Mouse (Mus musculus) midbrain, embryonic 11.5 days (tissue): Measurements from ENCODE around the gene Dgat2l6. TPM values are rescaled to one million over a fixed set of nuclear protein-coding genes. Genes with fewer than 3 reads are reported as not detected.

Experiments
- ATAC-seq: fragments of 200-750 bp; cut with Nextera tagmentation; 2 replicates; pipeline ENCODE4 v1.8.0; 2017; ENCODE audit warnings: moderate TSS enrichment, moderate library complexity; ENCODE audit not compliant: low FRiP score
- DNase-seq: peaks from one replicate; pipeline ENCODE4 v3.0.0; 2015; ENCODE audit warnings: low spot score; ENCODE audit errors: missing footprints
- H3K27ac ChIP-seq: fragments of 300-500 bp; sonication (generic); 2 replicates; pipeline ENCODE4 v1.5.1; 2014; ENCODE audit warnings: low read depth, low read length
- H3K27me3 ChIP-seq: fragments of 300-500 bp; sonication (generic); 2 replicates; pipeline ENCODE4 v1.6.1; 2014; ENCODE audit warnings: mild to moderate bottlenecking, low read length, moderate library complexity, mixed read lengths; ENCODE audit not compliant: control insufficient read depth, insufficient read depth
- H3K36me3 ChIP-seq: fragments of 300-500 bp; sonication (generic); 2 replicates; pipeline ENCODE4 v1.6.1; 2014; ENCODE audit warnings: mild to moderate bottlenecking, low read length, moderate library complexity, mixed read lengths; ENCODE audit not compliant: control insufficient read depth, insufficient read depth
- H3K4me1 ChIP-seq: fragments of 300-500 bp; sonication (generic); 2 replicates; pipeline ENCODE4 v1.6.1; 2014; ENCODE audit warnings: low read length; ENCODE audit not compliant: control insufficient read depth, insufficient read depth
- H3K4me2 ChIP-seq: fragments of 300-500 bp; sonication (generic); 2 replicates; pipeline ENCODE4 v1.6.1; 2014; ENCODE audit warnings: mild to moderate bottlenecking, moderate library complexity
- H3K4me3 ChIP-seq: fragments of 300-500 bp; sonication (generic); 2 replicates; pipeline ENCODE4 v1.5.1; 2014; ENCODE audit warnings: low read depth, low read length
- H3K9ac ChIP-seq: fragments of 300-500 bp; sonication (generic); 2 replicates; pipeline ENCODE4 v1.6.1; 2014; ENCODE audit warnings: low read length
- H3K9me3 ChIP-seq: fragments of 300-500 bp; sonication (generic); 2 replicates; pipeline ENCODE4 v1.6.1; 2016; ENCODE audit warnings: low read length; ENCODE audit not compliant: control insufficient read depth
- WGBS: fragments of 180-500 bp; shearing (Covaris S2); extraction: QIAGEN DNeasy Blood & Tissue Kit; methylation state at CpG from one replicate; pipeline ENCODE4 v1.1.7; 2014; 5-methylcytosine and 5-hydroxymethylcytosine counted together
- polyA plus RNA-seq: library from polyadenylated mRNA; unstranded; fragments of >200 nt; fragmentation: Nextera tagmentation; extraction: Ambion mirVana; gene quantifications from 2 replicates; pipeline ENCODE4 v1.2.1, GENCODE M21; 2014

Dgat2l6 gene
- not detected in 2 replicates for polyA plus RNA-seq

- H3K4me3 ChIP-seq = no peak within 1 kb of the TSS
- no peaks in the 10 kb centered on the region for H3K9me3 ChIP-seq
- no peak for ATAC-seq
- H3K36me3 ChIP-seq = no peaks in the 10 kb centered on the region
- whole genome bisulfite sequencing = 86% methylated on average over 4 of the region's 4 CpGs
- H3K27me3 ChIP-seq = peaks cover 20% of the 10 kb centered on the region
- no peak for DNase-seq
- no peaks in the 10 kb centered on the region for H3K4me1 ChIP-seq
- no peak within 1 kb of the TSS for H3K9ac ChIP-seq
- no peak within 1 kb of the TSS for H3K4me2 ChIP-seq
- no peak within 1 kb of the TSS for H3K27ac ChIP-seq
Observed at GRCm38 (mm10) chrX:100524471-100524870, at the start of gene Dgat2l6. TSS of gene Dgat2l6 (plus strand) at chrX:100524838.

- Histone ChIP-seq H3K9ac (no peak overlapping the region), H3K4me3 (no peak overlapping the region), H3K36me3 (no peaks in the 10 kb centered on the region), H3K4me1 (no peaks in the 10 kb centered on the region), H3K27ac (no peak overlapping the region), H3K9me3 (no peaks in the 10 kb centered on the region), H3K4me2 (no peak overlapping the region), H3K27me3 (peaks cover 2% of the 10 kb centered on the region; the same call in 1 of the 2 replicates)
- ATAC-seq = no peak
- DNase-seq = no peak
- 67% methylated on average over 4 of the region's 4 CpGs for WGBS
Observed at GRCm38 (mm10) chrX:100475569-100476223, 48.9 kb upstream of the Dgat2l6 start.

GRCm38 (mm10) chrX:100480317-100480716 lies 44.3 kb upstream of the Dgat2l6 start:
- 44% methylated on average over 3 of the region's 3 CpGs for WGBS
- H3K27me3 ChIP-seq = no peaks in the 10 kb centered on the region

GRCm38 (mm10) chrX:100493500-100494067 lies 31.1 kb upstream of the Dgat2l6 start:
- Histone ChIP-seq H3K27me3 (peaks cover 5% of the 10 kb centered on the region), H3K36me3 (no peaks in the 10 kb centered on the region), H3K4me1 (peaks cover 4% of the 10 kb centered on the region; the same call in 1 of the 2 replicates), H3K9me3 (no peaks in the 10 kb centered on the region), H3K4me3 (peak overlapping the region; percentile 59), H3K9ac (peak overlapping the region; percentile 36; the same call in 1 of the 2 replicates), H3K27ac (no peak overlapping the region), H3K4me2 (peak overlapping the region; percentile 51)
- DNase-seq = peak; percentile 92
- WGBS = 26% methylated on average over 22 of the region's 22 CpGs
- ATAC-seq = peak; percentile 82

More at GRCm38 (mm10) chrX:100480317-100480716, 44.3 kb upstream of the Dgat2l6 start:
- Histone ChIP-seq H3K9me3 (no peaks in the 10 kb centered on the region), H3K27ac (no peak overlapping the region), H3K9ac (no peak overlapping the region), H3K4me3 (no peak overlapping the region), H3K4me2 (no peak overlapping the region), H3K36me3 (no peaks in the 10 kb centered on the region), H3K4me1 (no peaks in the 10 kb centered on the region)
- ATAC-seq = peak; percentile 82
- peak; percentile 85 for DNase-seq

- peak within 1 kb of the TSS; percentile 67 for H3K9ac ChIP-seq
- WGBS = 17% methylated on average over 32 of the region's 32 CpGs
- H3K9me3 ChIP-seq = no peaks in the 10 kb centered on the region
- ATAC-seq = peak; percentile 94
- no peaks in the 10 kb centered on the region for H3K36me3 ChIP-seq
- H3K4me2 ChIP-seq = peak within 1 kb of the TSS; percentile 53
- H3K27ac ChIP-seq = no peak within 1 kb of the TSS
- H3K4me3 ChIP-seq = peak within 1 kb of the TSS; percentile 59
- peaks cover 5% of the 10 kb centered on the region for H3K27me3 ChIP-seq
- peaks cover 4% of the 10 kb centered on the region; the same call in 1 of the 2 replicates for H3K4me1 ChIP-seq
- peak; percentile 94 for DNase-seq
Observed at GRCm38 (mm10) chrX:100494068-100494978, 30.3 kb upstream of the Dgat2l6 start, which contains the start of gene Igbp1. TSS of gene Igbp1 (plus strand) at chrX:100494291.

- peaks cover 2% of the 10 kb centered on the region; the same call in 1 of the 2 replicates for H3K27me3 ChIP-seq
Observed at GRCm38 (mm10) chrX:100504175-100504851, 20.3 kb upstream of the Dgat2l6 start.

GRCm38 (mm10) chrX:100508164-100508563 lies 16.5 kb upstream of the Dgat2l6 start:
- no peak for ATAC-seq

More at GRCm38 (mm10) chrX:100504175-100504851, 20.3 kb upstream of the Dgat2l6 start:
- Histone ChIP-seq H3K9ac (no peak overlapping the region), H3K27ac (no peak overlapping the region), H3K9me3 (no peaks in the 10 kb centered on the region), H3K4me2 (no peak overlapping the region), H3K36me3 (no peaks in the 10 kb centered on the region), H3K4me1 (no peaks in the 10 kb centered on the region), H3K4me3 (no peak overlapping the region)
- no peak for ATAC-seq
- WGBS = 81% methylated on average over 5 of the region's 5 CpGs
- no peak for DNase-seq

GRCm38 (mm10) chrX:100509921-100510320 lies 14.7 kb upstream of the Dgat2l6 start:
- no peak for DNase-seq
- WGBS = 82% methylated on average over 3 of the region's 3 CpGs
- no peak for ATAC-seq
- Histone ChIP-seq H3K36me3 (no peaks in the 10 kb centered on the region), H3K9me3 (no peaks in the 10 kb centered on the region), H3K4me3 (no peak overlapping the region), H3K9ac (no peak overlapping the region), H3K27ac (no peak overlapping the region), H3K4me2 (no peak overlapping the region), H3K27me3 (no peaks in the 10 kb centered on the region), H3K4me1 (no peaks in the 10 kb centered on the region)

More at GRCm38 (mm10) chrX:100508164-100508563, 16.5 kb upstream of the Dgat2l6 start:
- H3K4me1 ChIP-seq = no peaks in the 10 kb centered on the region
- H3K4me3 ChIP-seq = no peak overlapping the region
- H3K27ac ChIP-seq = no peak overlapping the region
- no peak overlapping the region for H3K9ac ChIP-seq
- 91% methylated on average over 4 of the region's 4 CpGs for WGBS
- H3K36me3 ChIP-seq = no peaks in the 10 kb centered on the region
- no peaks in the 10 kb centered on the region for H3K9me3 ChIP-seq
- no peak for DNase-seq
- no peak overlapping the region for H3K4me2 ChIP-seq
- H3K27me3 ChIP-seq = peaks cover 2% of the 10 kb centered on the region; the same call in 1 of the 2 replicates
